Mouse (Mus musculus) lung, postnatal 0 days (tissue): ENCODE measurements around the gene Myo1g. TPM values are rescaled to one million over a fixed set of nuclear protein-coding genes. Genes with fewer than 3 reads are reported as not detected.

Experiments used
- ATAC-seq: fragments of 200-750 bp; cut with Nextera tagmentation; 2 replicates; pipeline ENCODE4 v1.8.0; 2017; ENCODE audit warnings: moderate library complexity
- DNase-seq: peaks from one replicate; pipeline ENCODE4 v3.0.0-alpha.2; 2016; ENCODE audit warnings: low spot score
- H3K27ac ChIP-seq: fragments of 300-500 bp; sonication (generic); 2 replicates; pipeline ENCODE4 v1.5.1; 2014; ENCODE audit warnings: antibody characterized with exemption, mild to moderate bottlenecking, low read length, mixed read lengths
- H3K27me3 ChIP-seq: fragments of 300-500 bp; sonication (generic); replicated peaks from 2 replicates; pipeline ENCODE4 v1.6.1; 2014; ENCODE audit warnings: low read length, mixed read lengths; ENCODE audit not compliant: insufficient read depth
- H3K36me3 ChIP-seq: fragments of 300-500 bp; sonication (generic); 2 replicates; pipeline ENCODE4 v1.6.1; 2014; ENCODE audit warnings: low read length, mixed read lengths; ENCODE audit not compliant: insufficient read depth
- H3K4me1 ChIP-seq: fragments of 300-500 bp; sonication (generic); 2 replicates; pipeline ENCODE4 v1.6.1; 2014; ENCODE audit warnings: antibody characterized with exemption, low read depth, low read length, mixed read lengths; ENCODE audit not compliant: insufficient read depth
- H3K4me2 ChIP-seq: fragments of 300-500 bp; sonication (generic); replicated peaks from 2 replicates; pipeline ENCODE4 v1.6.1; 2014; ENCODE audit warnings: low read depth, mild to moderate bottlenecking, low read length, moderate library complexity, mixed read lengths
- H3K4me3 ChIP-seq: fragments of 300-500 bp; sonication (generic); 2 replicates; pipeline ENCODE4 v1.5.1; 2014; ENCODE audit warnings: low read depth, low read length
- H3K9ac ChIP-seq: fragments of 300-500 bp; sonication (generic); replicated peaks from 2 replicates; pipeline ENCODE4 v1.6.1; 2014; ENCODE audit warnings: low read depth, mild to moderate bottlenecking
- H3K9me3 ChIP-seq: fragments of 300-500 bp; sonication (generic); 2 replicates; pipeline ENCODE4 v1.6.1; 2016; ENCODE audit warnings: low read length, mixed read lengths
- CTCF ChIP-seq: IDR thresholded peaks from 2 replicates; pipeline ENCODE4 v1.5.1; 2016; ENCODE audit warnings: antibody characterized with exemption, mild to moderate bottlenecking
- EP300 ChIP-seq: IDR thresholded peaks from 2 replicates; pipeline ENCODE4 v1.6.1; 2016; ENCODE audit warnings: antibody characterized with exemption, mild to moderate bottlenecking, control low read depth
- WGBS: fragments of 180-500 bp; shearing (Covaris S2); extraction: QIAGEN DNeasy Blood & Tissue Kit; methylation state at CpG from one replicate; pipeline ENCODE4 v1.1.7; 2014; 5-methylcytosine and 5-hydroxymethylcytosine counted together
- polyA plus RNA-seq: library from polyadenylated mRNA; unstranded; fragments of >200 nt; fragmentation: Nextera tagmentation; extraction: Ambion mirVana; gene quantifications from 2 replicates; pipeline ENCODE4 v1.2.1, GENCODE M21; 2015

Gene Myo1g
- 5.7 and 6.2 TPM in 2 replicates for polyA plus RNA-seq

DNA sequence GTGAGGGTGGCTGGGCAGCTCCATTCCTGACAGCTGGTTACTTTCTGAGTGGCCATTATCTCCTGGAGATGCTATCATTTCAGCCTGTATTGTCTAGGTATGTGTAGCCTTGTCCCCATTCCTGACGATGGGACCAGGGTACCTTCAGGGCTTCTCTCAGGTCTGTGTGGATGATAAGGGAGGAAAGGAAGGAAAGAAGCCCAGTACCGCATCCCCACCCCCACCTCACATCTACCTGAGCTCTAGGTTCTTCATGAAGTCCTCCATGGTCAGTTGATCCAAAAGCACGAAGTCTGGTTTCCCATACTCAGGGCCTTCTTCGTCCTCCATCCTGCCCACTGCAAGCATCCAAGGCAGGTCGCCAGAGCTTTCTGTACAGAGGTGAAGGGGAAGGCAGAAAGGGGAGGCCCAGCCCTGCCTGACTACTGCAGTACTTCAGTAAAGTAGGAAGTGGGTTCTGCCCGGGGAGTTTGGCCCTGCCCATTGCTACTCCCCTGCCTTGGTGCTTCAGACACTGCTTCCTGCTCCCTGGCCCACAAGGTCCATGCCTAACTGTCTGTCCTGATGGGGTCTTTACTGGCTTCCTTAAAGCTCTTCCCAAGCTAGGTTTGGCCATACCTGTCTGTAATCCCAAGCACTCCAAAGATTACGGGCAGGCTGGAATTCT, at the start of gene Myo1g:
Myo1g (minus strand) TSS at position 459 of the 667 bp plus-strand sequence.
- Histone ChIP-seq H3K4me1 (no peaks in the 10 kb centered on the region), H3K4me3 (no peak within 1 kb of the TSS), H3K27ac (no peak within 1 kb of the TSS), H3K9me3 (no peaks in the 10 kb centered on the region), H3K4me2 (no peak within 1 kb of the TSS; the same call in 1 of the 2 replicates), H3K9ac (no peak within 1 kb of the TSS), H3K36me3 (peaks cover 8% of the 10 kb centered on the region), H3K27me3 (no peaks in the 10 kb centered on the region)
- 52% methylated on average over 7 of the region's 7 CpGs for WGBS
- TF ChIP-seq EP300 (no peak), CTCF (no peak)
- ATAC-seq (peak; percentile 62), DNase-seq (peak; percentile 60)

DNA sequence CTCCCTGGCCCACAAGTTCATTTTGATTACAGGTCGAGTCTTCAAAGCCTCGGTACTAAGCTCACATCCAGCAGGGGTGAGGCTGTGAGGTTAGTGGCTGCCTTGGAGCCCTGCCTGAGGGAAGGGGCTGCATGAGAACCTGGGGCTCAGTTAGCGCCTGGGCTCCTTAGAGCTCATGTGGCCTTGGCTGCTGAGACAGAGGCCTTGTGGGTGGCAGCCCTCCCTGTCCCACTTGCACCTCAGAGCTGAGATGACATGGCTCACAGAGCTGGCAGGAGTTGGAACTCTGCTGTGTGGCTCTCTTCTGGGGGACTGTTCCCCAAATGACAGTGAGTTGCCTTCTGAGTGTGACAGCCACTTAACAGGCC, 48.6 kb upstream of the Myo1g start:
- no peak overlapping the region for H3K4me2 ChIP-seq
- no peaks in the 10 kb centered on the region for H3K9me3 ChIP-seq

DNA sequence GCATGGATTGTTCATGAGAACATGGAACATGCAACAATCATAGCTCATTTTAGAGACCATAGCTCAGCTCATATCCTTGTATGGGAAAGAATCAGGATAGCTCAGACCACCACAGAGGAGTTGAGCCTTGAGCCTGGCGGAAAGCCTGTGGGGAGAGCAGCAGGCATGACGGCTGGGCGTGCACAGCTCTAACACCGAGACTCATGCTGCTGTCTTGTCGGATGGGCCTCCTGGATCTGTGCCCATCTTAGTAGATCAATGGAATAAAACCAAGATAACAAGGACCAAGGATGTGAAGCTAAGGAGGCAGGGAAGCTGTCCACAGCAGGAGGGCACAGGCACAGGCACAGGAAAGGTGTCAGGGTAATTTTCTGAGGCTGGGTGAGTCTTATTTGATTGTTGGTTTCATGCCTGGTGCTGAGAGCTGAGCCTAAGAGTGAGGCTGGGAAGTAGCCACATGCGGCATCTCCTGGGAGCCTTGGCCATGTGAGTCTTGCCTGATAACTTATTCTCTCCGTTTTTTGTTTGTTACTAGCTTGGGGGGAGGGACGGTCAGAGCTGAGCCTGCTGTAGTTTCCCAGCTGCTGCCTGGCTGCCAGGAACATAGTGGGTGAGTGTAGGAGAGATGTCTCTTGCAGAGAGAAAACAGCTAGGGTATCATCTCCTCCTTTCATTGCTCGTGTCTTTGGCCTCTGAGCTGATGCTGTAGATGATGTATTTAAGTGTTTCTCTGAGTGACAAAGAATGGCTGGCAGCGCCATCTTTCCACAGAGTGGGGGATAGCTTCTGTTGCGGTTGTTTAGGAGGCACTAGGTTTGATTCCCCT, 48.0 kb upstream of the Myo1g start:
- no peaks in the 10 kb centered on the region; the same call in 1 of the 2 replicates for H3K36me3 ChIP-seq
- TF ChIP-seq CTCF, result peak; percentile 61
- TF ChIP-seq EP300, result no peak
- ATAC-seq (0 out of 2 replicates have a peak, but pooled peaks have one; percentile 14), DNase-seq (peak; percentile 36)
- no peak overlapping the region for H3K4me2 ChIP-seq
- H3K4me3 ChIP-seq, result no peak overlapping the region
- peaks cover 4% of the 10 kb centered on the region; the same call in 1 of the 2 replicates for H3K4me1 ChIP-seq
- H3K9ac ChIP-seq, result no peak overlapping the region
- H3K9me3 ChIP-seq, result no peaks in the 10 kb centered on the region
- WGBS, result 65% methylated on average over 11 of the region's 11 CpGs
- H3K27ac ChIP-seq, result no peak overlapping the region
- no peaks in the 10 kb centered on the region for H3K27me3 ChIP-seq

More for the DNA sequence above, 48.6 kb upstream of the Myo1g start:
- Histone ChIP-seq H3K27ac (no peak overlapping the region), H3K36me3 (no peaks in the 10 kb centered on the region; the same call in 1 of the 2 replicates), H3K27me3 (no peaks in the 10 kb centered on the region), H3K4me1 (peaks cover 4% of the 10 kb centered on the region; the same call in 1 of the 2 replicates), H3K9ac (no peak overlapping the region), H3K4me3 (no peak overlapping the region)
- no peak for ATAC-seq
- 58% methylated on average over 3 of the region's 3 CpGs for WGBS
- no peak for DNase-seq
- TF ChIP-seq CTCF (no peak), EP300 (no peak)

DNA sequence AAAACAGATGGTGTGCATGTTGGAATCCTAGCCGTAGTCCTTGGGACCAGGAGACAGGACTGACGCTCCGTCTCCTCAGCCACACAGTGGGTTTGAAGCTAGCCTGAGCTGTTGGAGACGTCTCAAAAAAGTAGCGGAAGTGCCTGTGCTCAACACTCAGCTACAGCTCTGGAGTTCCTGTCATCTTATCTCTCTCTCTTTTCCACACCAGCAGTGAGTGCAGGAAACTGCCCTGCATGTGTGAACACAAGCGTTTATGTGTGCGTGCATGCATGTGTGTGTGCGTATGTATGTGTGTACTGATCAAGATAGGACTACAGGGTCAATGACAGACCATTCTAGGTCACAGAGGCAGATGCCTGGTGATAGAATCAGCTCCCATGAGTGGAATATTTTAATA, 47.2 kb upstream of the Myo1g start:
- Histone ChIP-seq H3K4me2 (no peak overlapping the region), H3K9ac (no peak overlapping the region), H3K27me3 (no peaks in the 10 kb centered on the region), H3K4me1 (peaks cover 4% of the 10 kb centered on the region; the same call in 1 of the 2 replicates), H3K36me3 (no peaks in the 10 kb centered on the region), H3K27ac (no peak overlapping the region), H3K4me3 (no peak overlapping the region), H3K9me3 (no peaks in the 10 kb centered on the region)
- no peak for DNase-seq
- TF ChIP-seq CTCF (no peak), EP300 (no peak)
- WGBS, result 60% methylated on average over 8 of the region's 8 CpGs
- no peak for ATAC-seq

DNA sequence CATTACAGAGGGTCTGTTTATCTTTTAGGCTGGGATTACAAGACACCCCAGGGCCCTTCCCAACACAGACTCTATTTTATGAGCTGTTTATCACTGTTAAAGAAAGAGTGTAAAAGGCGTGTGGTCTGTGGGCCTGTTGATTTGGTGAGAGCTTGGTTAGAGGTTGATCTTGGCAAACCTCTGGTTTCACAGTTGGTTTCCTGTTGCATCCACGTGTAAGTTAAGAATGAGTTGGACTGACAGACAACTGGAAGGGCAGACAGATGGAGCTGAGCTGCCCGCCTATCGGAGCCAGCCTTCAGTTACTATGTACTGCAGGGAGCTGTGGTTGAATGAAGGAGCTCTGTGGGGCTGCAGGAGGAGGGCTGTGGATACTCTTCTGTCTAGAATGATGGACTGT, 45.7 kb upstream of the Myo1g start:
- WGBS, result 71% methylated on average over 4 of the region's 4 CpGs
- no peaks in the 10 kb centered on the region for H3K9me3 ChIP-seq
- no peaks in the 10 kb centered on the region for H3K27me3 ChIP-seq
- no peak overlapping the region for H3K4me3 ChIP-seq
- H3K36me3 ChIP-seq, result no peaks in the 10 kb centered on the region
- TF ChIP-seq CTCF, result no peak
- TF ChIP-seq EP300, result no peak
- H3K4me2 ChIP-seq, result no peak overlapping the region
- ATAC-seq (no peak), DNase-seq (no peak)
- H3K9ac ChIP-seq, result no peak overlapping the region
- no peak overlapping the region for H3K27ac ChIP-seq
- peaks cover 4% of the 10 kb centered on the region; the same call in 1 of the 2 replicates for H3K4me1 ChIP-seq

DNA sequence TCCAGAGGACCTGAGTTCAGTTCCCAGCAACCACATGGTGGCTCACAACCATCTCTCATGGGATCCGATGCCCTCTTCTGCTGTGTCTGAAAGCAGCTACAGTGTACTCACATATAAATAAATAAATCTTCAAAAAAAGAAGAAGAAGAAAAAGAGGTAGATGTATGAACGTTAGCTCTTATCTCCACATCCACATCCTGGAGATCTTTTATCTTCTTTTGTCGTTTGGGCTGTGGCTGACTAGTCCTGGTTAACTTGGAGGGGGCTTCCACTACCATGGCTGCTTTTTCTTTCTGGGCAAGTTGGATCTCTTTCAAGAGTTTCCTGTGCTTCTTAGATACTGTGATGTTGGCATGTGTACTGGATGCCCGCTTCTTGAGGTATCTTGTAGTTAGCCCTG, 42.4 kb upstream of the Myo1g start:
- H3K9me3 ChIP-seq, result no peaks in the 10 kb centered on the region
- no peak for TF ChIP-seq EP300
- TF ChIP-seq CTCF, result no peak
- H3K27ac ChIP-seq, result no peak overlapping the region
- H3K4me1 ChIP-seq, result no peaks in the 10 kb centered on the region
- no peak overlapping the region for H3K9ac ChIP-seq
- H3K36me3 ChIP-seq, result no peaks in the 10 kb centered on the region; the same call in 1 of the 2 replicates
- H3K27me3 ChIP-seq, result no peaks in the 10 kb centered on the region
- DNase-seq, result no peak
- H3K4me2 ChIP-seq, result no peak overlapping the region
- no peak overlapping the region for H3K4me3 ChIP-seq
- no peak for ATAC-seq
- 74% methylated on average over 4 of the region's 4 CpGs for WGBS
